Mouse (Mus musculus) ovary, postnatal 36 days (tissue): ENCODE measurements around the gene Hc.

ENCODE experiments used
- DNase-seq: peaks from one replicate; pipeline ENCODE4 v3.0.0; 2022; ENCODE audit warnings: low spot score, mixed read lengths

Hc gene

DNA sequence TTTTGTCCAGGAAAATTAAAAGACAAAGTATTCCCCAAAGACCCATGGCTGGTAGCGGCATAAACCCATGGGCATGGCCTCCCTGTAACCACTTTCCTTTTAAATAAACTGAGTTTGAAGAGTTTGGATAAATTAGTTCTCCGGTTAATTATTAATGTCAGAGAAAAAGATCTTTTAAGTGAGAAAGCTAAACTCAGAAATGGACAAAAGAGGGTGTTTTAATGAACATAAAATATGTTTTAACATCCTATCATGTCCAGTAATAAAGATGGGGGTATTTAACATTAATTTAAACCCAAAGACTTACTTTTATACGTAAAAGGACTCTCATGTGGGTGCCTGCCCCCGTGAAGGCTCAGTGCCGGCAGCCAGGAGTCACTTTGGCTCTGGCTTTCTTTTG is at the start of gene Hc:
Gene Hc, minus strand, starts transcription at position 101 of the 400 bp plus-strand sequence.
- no peak for DNase-seq

DNA sequence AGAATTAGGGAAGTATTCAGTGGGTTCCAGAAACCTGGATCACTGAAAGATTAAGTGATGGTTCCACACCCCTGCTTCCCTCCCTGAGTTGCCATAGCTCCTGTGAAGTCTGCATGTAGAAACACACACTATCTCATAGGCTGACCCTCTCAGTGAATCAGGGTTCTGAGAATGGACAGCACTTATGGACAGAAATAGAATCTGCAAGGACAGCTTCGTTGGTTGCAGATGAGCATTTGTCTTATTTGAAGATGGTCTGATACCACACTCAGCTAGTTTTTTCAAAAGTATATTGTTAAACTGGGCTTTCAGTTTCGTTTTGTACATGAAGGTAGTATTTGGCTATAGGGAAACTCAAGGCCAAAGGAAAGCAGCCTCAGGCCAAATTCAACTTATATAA is 49.3 kb upstream of the Hc start:
- DNase-seq = no peak

- no peak for DNase-seq
Measured at GRCm38 (mm10) chr2:35109924-35110304, 48.7 kb upstream of the Hc start.

DNA sequence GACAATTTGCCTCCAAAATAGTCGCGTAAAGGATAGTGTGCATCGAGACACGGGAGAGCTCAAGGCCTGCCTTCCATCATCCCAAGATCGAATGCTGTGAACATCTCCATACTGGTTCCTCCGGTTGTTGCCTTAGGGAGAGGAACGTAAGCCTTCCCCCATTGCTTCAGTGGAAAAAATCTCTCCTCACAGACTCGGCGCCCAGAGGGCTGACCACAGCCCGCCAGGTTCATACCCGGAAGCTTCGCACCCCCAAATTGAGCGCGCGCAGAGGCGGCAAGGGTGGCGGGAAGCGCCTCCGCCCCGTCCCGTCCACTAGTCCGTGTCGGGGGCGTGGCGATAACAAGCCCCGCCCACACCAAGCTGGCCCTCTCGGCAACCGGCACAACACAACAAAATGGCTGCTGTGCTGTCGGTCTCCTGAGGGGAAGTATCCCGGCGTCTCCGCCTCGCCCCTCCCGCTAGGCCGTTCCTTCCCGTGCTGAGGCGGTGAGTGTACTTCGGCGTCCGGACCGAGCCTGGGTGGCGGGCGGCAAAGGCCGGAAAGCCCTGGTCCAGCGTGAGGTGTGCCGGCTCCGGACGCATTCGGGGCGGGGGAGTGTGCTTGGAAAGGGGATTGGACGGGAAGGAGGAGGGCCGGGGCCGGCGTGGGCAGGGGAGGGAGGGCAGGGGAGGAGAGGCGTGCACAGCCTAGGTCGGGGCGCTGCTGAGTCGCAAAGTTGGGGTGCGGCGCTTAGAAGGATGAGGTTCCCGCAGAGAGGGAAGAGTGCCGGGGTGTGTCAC is 48.1 kb upstream of the Hc start, which contains the start of gene Cntrl:
Gene Cntrl, plus strand, starts transcription at position 352 of the 783 bp plus-strand sequence.
- peak; percentile 96 for DNase-seq

DNA sequence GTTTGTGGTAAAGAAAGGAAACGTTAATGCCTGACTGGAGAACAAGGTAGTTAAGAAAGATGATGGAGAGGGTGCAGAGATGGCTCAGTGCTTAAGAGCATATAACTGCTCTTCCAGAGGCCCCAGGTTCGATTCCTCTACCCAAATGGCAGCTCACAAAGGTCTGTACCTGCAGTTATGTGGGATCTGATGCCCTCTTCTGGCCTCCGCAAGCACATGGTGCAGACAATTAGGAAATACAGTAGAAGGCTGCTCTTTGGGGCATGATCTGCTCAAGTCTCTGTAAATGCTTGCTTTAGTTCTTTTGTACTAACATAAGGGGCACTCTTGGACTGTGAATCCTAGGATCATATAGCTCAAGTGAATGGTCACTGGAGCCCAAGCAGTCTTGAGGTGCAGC is 47.5 kb upstream of the Hc start:
- DNase-seq = peak; percentile 18

GRCm38 (mm10) chr2:35107984-35108635 is 46.9 kb upstream of the Hc start:
- no peak for DNase-seq

DNA sequence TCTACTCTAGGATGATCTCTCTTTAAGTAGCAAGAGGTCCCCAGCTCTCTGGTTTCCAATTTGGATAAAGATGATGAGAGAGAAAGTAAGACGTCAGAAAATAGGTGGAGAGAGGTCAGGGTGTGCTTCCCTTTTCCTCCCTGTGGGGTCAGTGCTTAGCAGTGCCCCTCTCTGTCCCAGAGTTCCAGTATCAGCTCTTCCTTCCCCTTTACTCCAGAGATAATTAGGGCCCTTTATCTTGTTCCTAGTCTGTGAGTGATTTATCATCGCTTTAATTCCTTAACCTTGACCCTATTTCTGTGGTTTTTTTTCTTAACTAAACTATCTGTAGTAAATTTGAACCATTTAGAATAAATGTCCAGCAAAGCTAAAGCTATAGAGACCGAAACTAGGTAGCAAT is 43.6 kb upstream of the Hc start:
- no peak for DNase-seq

GRCm38 (mm10) chr2:35103558-35103957 is 42.3 kb upstream of the Hc start:
- no peak for DNase-seq

GRCm38 (mm10) chr2:35102777-35103176 is 41.5 kb upstream of the Hc start:
- no peak for DNase-seq

GRCm38 (mm10) chr2:35101443-35101842 is 40.2 kb upstream of the Hc start, which contains the start of gene AI182371:
Gene AI182371 (minus strand): TSS chr2:35101543.
- no peak for DNase-seq

GRCm38 (mm10) chr2:35100529-35100928 is 39.3 kb upstream of the Hc start:
- DNase-seq = no peak

- no peak for DNase-seq
Measured at GRCm38 (mm10) chr2:35087418-35087817, 26.2 kb upstream of the Hc start.

- DNase-seq = no peak
Measured at GRCm38 (mm10) chr2:35079166-35079565, 17.9 kb upstream of the Hc start.

DNA sequence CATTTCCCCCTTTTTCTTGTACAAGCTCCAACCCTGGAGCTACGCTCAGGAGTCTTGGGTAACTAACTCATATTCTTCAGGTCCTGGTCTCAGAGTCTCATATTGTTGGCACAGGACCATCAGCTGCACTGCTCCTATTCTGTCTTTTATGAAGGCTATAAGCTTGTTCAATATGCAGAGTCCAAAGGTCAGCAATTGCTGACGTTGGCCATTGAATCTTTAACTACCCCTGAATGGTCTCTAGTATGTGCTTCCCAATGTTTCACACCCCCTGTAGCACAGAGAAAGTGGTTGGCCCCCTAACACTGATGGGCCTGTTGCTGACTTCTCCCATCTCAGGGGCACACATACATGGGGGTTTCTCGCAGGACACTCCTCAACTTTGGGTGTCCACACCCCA is 13.1 kb upstream of the Hc start:
- DNase-seq = no peak

- no peak for DNase-seq
Measured at GRCm38 (mm10) chr2:35072547-35072946, 11.3 kb upstream of the Hc start.

DNA sequence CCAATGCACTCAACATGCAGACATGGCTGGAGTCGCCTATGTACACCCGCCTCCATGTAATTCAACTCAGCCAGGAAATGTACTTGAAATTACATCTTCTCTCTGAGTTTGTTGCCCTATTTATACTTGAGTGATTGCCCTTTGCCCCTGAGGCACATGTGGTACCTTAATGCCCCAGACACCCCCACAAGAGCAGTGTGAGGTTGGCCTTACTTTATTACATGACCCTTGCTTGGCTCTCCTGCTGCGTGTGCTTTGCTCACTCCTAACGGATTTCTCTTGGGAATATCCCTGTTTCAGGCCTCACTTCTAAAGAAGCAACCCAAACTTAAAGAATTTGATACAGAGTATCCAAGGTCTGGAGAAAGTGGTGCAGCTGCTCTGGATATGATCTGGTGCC is 9.0 kb upstream of the Hc start:
- no peak for DNase-seq

GRCm38 (mm10) chr2:35069124-35069523 is 7.9 kb upstream of the Hc start:
- no peak for DNase-seq

- DNase-seq = no peak
Measured at GRCm38 (mm10) chr2:35067117-35067516, 5.9 kb upstream of the Hc start.

GRCm38 (mm10) chr2:35066525-35067082 is 5.4 kb upstream of the Hc start:
- DNase-seq = no peak

DNA sequence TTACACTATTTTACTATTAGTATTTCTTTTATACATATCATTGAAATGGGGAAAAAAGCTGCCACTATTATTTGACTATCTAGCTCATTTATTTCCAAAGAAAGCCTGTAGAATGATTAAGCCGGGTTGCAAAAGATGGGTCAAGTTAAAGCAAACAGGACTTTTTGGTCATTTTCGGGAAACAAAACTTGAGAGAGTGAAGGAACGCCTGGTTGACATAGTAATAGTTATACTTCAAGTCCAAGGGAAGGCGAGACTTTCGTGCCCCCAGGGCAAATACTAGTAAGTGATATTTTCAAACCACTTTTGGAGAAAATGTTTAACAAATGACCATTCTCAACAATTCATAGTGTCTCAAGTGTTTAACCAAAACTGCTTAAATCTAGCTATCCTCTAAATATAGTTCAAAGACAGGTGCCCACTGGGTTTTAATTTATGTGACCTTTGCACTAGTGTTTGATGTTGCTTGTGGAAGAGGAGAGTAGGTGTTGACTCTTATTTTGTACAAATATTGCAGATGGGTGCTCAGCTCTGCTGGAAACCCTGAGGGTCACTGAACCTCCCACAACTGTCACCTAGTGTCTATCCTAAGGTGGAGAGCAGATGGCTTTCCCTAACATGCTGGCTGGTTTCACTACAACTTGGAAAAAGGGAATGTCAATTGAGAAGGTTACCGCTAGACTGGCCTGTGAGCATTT is 2.2 kb upstream of the Hc start:
- no peak for DNase-seq

GRCm38 (mm10) chr2:35060897-35061296 is 341 bp downstream of the Hc start:
- DNase-seq = no peak

- DNase-seq = no peak
Measured at GRCm38 (mm10) chr2:35060256-35060655, 982 bp downstream of the Hc start.

GRCm38 (mm10) chr2:35058325-35058724 is 2.9 kb downstream of the Hc start:
- DNase-seq = no peak
